In genomic region chr9:20665925-20666324, GRCm38 (mm10) we compare ENCODE assay signal across 12 mouse cellular contexts. TPM values are rescaled to one million over a fixed set of nuclear protein-coding genes. Genes with fewer than 3 reads are reported as not detected.
DNase-seq lines count a peak whose midpoint lies in the region; ATAC-seq and TF ChIP-seq lines count a peak whose summit lies in the region.
"Had no signal": no experiment of that assay in that cellular context is flagged by ENCODE, and none has a peak within 500 bp of the region (broad histone marks: within the 10 kb centered on the region; RNA-seq: fewer than 3 reads in every experiment).

No protein-coding gene starts in this region.

- peak; percentile 21; the same call in 1 of the 2 replicates for ATAC-seq in midbrain, embryonic 12.5 days (ENCODE audit: low FRiP score, low read depth)
- peak; percentile 27 for ATAC-seq in forebrain, embryonic 13.5 days
- ATAC-seq in midbrain, embryonic 13.5 days: no peak; the same call in 1 of the 2 replicates
- no peak for ATAC-seq in intestine, postnatal 0 days
- ATAC-seq: CD4-positive, CD25-positive, alpha-beta regulatory T cell, adult 4 months had no signal

- no peak overlapping the region for H3K4me2 ChIP-seq in midbrain, embryonic 12.5 days (replicated peaks)
- H3K4me2 ChIP-seq in forebrain, embryonic 13.5 days: 0 out of 2 replicates have a peak overlapping the region, but pooled peaks have one; percentile 7
- no peak overlapping the region for H3K4me2 ChIP-seq in midbrain, embryonic 13.5 days (replicated peaks)
- H3K4me2 ChIP-seq in intestine, postnatal 0 days (replicated peaks; ENCODE audit: low read depth): no peak overlapping the region
- H3K4me2 ChIP-seq: embryonic facial prominence, embryonic 12.5 days; lung, embryonic 15.5 days had no signal

- no peak overlapping the region for H3K9ac ChIP-seq in midbrain, embryonic 12.5 days (replicated peaks)
- H3K9ac ChIP-seq in forebrain, embryonic 13.5 days: no peak overlapping the region
- no peak overlapping the region for H3K9ac ChIP-seq in midbrain, embryonic 13.5 days (replicated peaks)
- H3K9ac ChIP-seq in intestine, postnatal 0 days (ENCODE audit: low read depth, low read length): no peak overlapping the region
- H3K9ac ChIP-seq: embryonic facial prominence, embryonic 12.5 days; lung, embryonic 15.5 days had no signal

- no peak overlapping the region for H3K4me3 ChIP-seq in midbrain, embryonic 12.5 days
- H3K4me3 ChIP-seq in midbrain, embryonic 10.5 days: no peak overlapping the region
- H3K4me3 ChIP-seq in forebrain, embryonic 13.5 days: no peak overlapping the region
- no peak overlapping the region for H3K4me3 ChIP-seq in midbrain, embryonic 13.5 days (replicated peaks)
- H3K4me3 ChIP-seq in intestine, postnatal 0 days (ENCODE audit: low read depth, low read length): no peak overlapping the region
- H3K4me3 ChIP-seq: embryonic facial prominence, embryonic 12.5 days; lung, embryonic 15.5 days had no signal

- peaks cover 38% of the 10 kb centered on the region for H3K36me3 ChIP-seq in midbrain, embryonic 12.5 days
- peaks cover 47% of the 10 kb centered on the region for H3K36me3 ChIP-seq in midbrain, embryonic 10.5 days
- peaks cover 50% of the 10 kb centered on the region for H3K36me3 ChIP-seq in forebrain, embryonic 13.5 days (ENCODE audit: poor library complexity, severe bottlenecking)
- peaks cover 49% of the 10 kb centered on the region for H3K36me3 ChIP-seq in midbrain, embryonic 13.5 days
- H3K36me3 ChIP-seq in intestine, postnatal 0 days (ENCODE audit: control insufficient read depth, insufficient read depth): peaks cover 37% of the 10 kb centered on the region

- no peaks in the 10 kb centered on the region for H3K9me3 ChIP-seq in midbrain, embryonic 12.5 days
- no peaks in the 10 kb centered on the region for H3K9me3 ChIP-seq in midbrain, embryonic 10.5 days (replicated peaks)
- no peaks in the 10 kb centered on the region for H3K9me3 ChIP-seq in forebrain, embryonic 13.5 days (replicated peaks)
- no peaks in the 10 kb centered on the region for H3K9me3 ChIP-seq in midbrain, embryonic 13.5 days
- H3K9me3 ChIP-seq in intestine, postnatal 0 days (ENCODE audit: control insufficient read depth): no peaks in the 10 kb centered on the region
- H3K9me3 ChIP-seq: embryonic facial prominence, embryonic 12.5 days; lung, embryonic 15.5 days had no signal

- peak overlapping the region; percentile 58 for H3K27ac ChIP-seq in midbrain, embryonic 12.5 days (replicated peaks)
- H3K27ac ChIP-seq in midbrain, embryonic 10.5 days (replicated peaks): no peak overlapping the region
- H3K27ac ChIP-seq in forebrain, embryonic 13.5 days: peak overlapping the region; percentile 91
- H3K27ac ChIP-seq in midbrain, embryonic 13.5 days: peak overlapping the region; percentile 85
- H3K27ac ChIP-seq in intestine, postnatal 0 days (ENCODE audit: low read depth, low read length): no peak overlapping the region
- H3K27ac ChIP-seq: embryonic facial prominence, embryonic 12.5 days; lung, embryonic 15.5 days had no signal

- no peak for DNase-seq in midbrain, embryonic 10.5 days (ENCODE audit: low spot score)
- DNase-seq in retina, postnatal 1 day: peak; percentile 73
- DNase-seq in frontal cortex, postnatal 36 days (ENCODE audit: low spot score in 2 of 2): no peak
- DNase-seq: cerebellum, adult 18-20 months; kidney, adult 2 months had no signal

- WGBS in midbrain, embryonic 12.5 days: 20% methylated on average over 8 of the region's 8 CpGs
- 35% methylated on average over 8 of the region's 8 CpGs for WGBS in midbrain, embryonic 10.5 days
- 8% methylated on average over 8 of the region's 8 CpGs for WGBS in forebrain, embryonic 13.5 days
- WGBS in midbrain, embryonic 13.5 days: 16% methylated on average over 8 of the region's 8 CpGs
- WGBS in intestine, postnatal 0 days: 39% methylated on average over 8 of the region's 8 CpGs

- no peak for TF ChIP-seq CTCF in intestine, postnatal 0 days (IDR thresholded peaks at IDR 0.05; ENCODE audit: low read depth)

- H3K27me3 ChIP-seq in midbrain, embryonic 12.5 days: no peaks in the 10 kb centered on the region
- no peaks in the 10 kb centered on the region for H3K27me3 ChIP-seq in midbrain, embryonic 10.5 days (ENCODE audit: low read depth, poor library complexity, severe bottlenecking)
- H3K27me3 ChIP-seq in forebrain, embryonic 13.5 days: no peaks in the 10 kb centered on the region
- no peaks in the 10 kb centered on the region for H3K27me3 ChIP-seq in midbrain, embryonic 13.5 days
- H3K27me3 ChIP-seq in intestine, postnatal 0 days (replicated peaks; ENCODE audit: control insufficient read depth, insufficient read depth, low read length): no peaks in the 10 kb centered on the region
- H3K27me3 ChIP-seq: embryonic facial prominence, embryonic 12.5 days; lung, embryonic 15.5 days had no signal

- H3K4me1 ChIP-seq in midbrain, embryonic 12.5 days: peaks cover 44% of the 10 kb centered on the region
- H3K4me1 ChIP-seq in midbrain, embryonic 10.5 days: peaks cover 45% of the 10 kb centered on the region
- H3K4me1 ChIP-seq in forebrain, embryonic 13.5 days: peaks cover 44% of the 10 kb centered on the region
- peaks cover 47% of the 10 kb centered on the region for H3K4me1 ChIP-seq in midbrain, embryonic 13.5 days (replicated peaks)
- H3K4me1 ChIP-seq in intestine, postnatal 0 days (replicated peaks; ENCODE audit: control insufficient read depth, insufficient read depth, low read length): no peaks in the 10 kb centered on the region
- H3K4me1 ChIP-seq: embryonic facial prominence, embryonic 12.5 days; lung, embryonic 15.5 days had no signal

RNA-seq across cellular contexts. Expression of gene Pin1, which starts 14.0 kb away (rescaled TPM):
- 54.6 and 54.8 TPM in 2 replicates for polyA plus RNA-seq in midbrain, embryonic 12.5 days (2016; fragmentation: Nextera tagmentation; extraction: Ambion mirVana)
- polyA plus RNA-seq in midbrain, embryonic 10.5 days (2016; fragmentation: Nextera tagmentation; extraction: Ambion mirVana): 84.0 and 91.4 TPM in 2 replicates
- polyA plus RNA-seq in forebrain, embryonic 13.5 days (2015; fragmentation: Nextera tagmentation; extraction: Ambion mirVana): 64.8 and 68.3 TPM in 2 replicates
- 62.0 and 63.2 TPM in 2 replicates for polyA plus RNA-seq in midbrain, embryonic 13.5 days (2015; fragmentation: Nextera tagmentation; extraction: Ambion mirVana)
- 27.1 and 27.2 TPM in 2 replicates for polyA plus RNA-seq in intestine, postnatal 0 days (2015; fragmentation: Nextera tagmentation; extraction: Ambion mirVana)

RNA-seq across cellular contexts. Expression of gene Fbxl12, which starts 21.4 kb away (rescaled TPM):
- 19.2 and 20.5 TPM in 2 replicates for polyA plus RNA-seq in midbrain, embryonic 12.5 days (2016; fragmentation: Nextera tagmentation; extraction: Ambion mirVana)
- polyA plus RNA-seq in midbrain, embryonic 10.5 days (2016; fragmentation: Nextera tagmentation; extraction: Ambion mirVana): 20.4 and 21.2 TPM in 2 replicates
- 15.0 and 15.4 TPM in 2 replicates for polyA plus RNA-seq in forebrain, embryonic 13.5 days (2015; fragmentation: Nextera tagmentation; extraction: Ambion mirVana)
- polyA plus RNA-seq in midbrain, embryonic 13.5 days (2015; fragmentation: Nextera tagmentation; extraction: Ambion mirVana): 17.7 and 19.0 TPM in 2 replicates
- 7.4 and 7.6 TPM in 2 replicates for polyA plus RNA-seq in intestine, postnatal 0 days (2015; fragmentation: Nextera tagmentation; extraction: Ambion mirVana)

RNA-seq across cellular contexts. Expression of gene Ubl5, which starts 23.2 kb away (rescaled TPM):
- polyA plus RNA-seq in midbrain, embryonic 12.5 days (2016; fragmentation: Nextera tagmentation; extraction: Ambion mirVana): 463 and 492 TPM in 2 replicates
- polyA plus RNA-seq in midbrain, embryonic 10.5 days (2016; fragmentation: Nextera tagmentation; extraction: Ambion mirVana): 381 and 400 TPM in 2 replicates
- 533 and 604 TPM in 2 replicates for polyA plus RNA-seq in forebrain, embryonic 13.5 days (2015; fragmentation: Nextera tagmentation; extraction: Ambion mirVana)
- polyA plus RNA-seq in midbrain, embryonic 13.5 days (2015; fragmentation: Nextera tagmentation; extraction: Ambion mirVana): 541 and 558 TPM in 2 replicates
- polyA plus RNA-seq in intestine, postnatal 0 days (2015; fragmentation: Nextera tagmentation; extraction: Ambion mirVana): 557 and 578 TPM in 2 replicates

Comparison
In these comparisons a context has a peak if more than half of its experiments do, and no peak if none do; other contexts are left out.
1. ATAC-seq: peak in midbrain, embryonic 12.5 days (single experiment) and forebrain, embryonic 13.5 days (single experiment); none in midbrain, embryonic 13.5 days (single experiment) and intestine, postnatal 0 days (single experiment).
2. H3K27ac ChIP-seq: peak in midbrain, embryonic 12.5 days (single experiment), forebrain, embryonic 13.5 days (single experiment) and midbrain, embryonic 13.5 days (single experiment); none in midbrain, embryonic 10.5 days (single experiment) and intestine, postnatal 0 days (single experiment).